Mouse (Mus musculus) left cerebral cortex, adult 18-20 months (tissue): ENCODE data around the gene Gm13290. TPM values are rescaled to one million over a fixed set of nuclear protein-coding genes. Genes with fewer than 3 reads are reported as not detected.
"Not testable (repeated sequence)": the region's sequence is repeated elsewhere in the genome, so short reads cannot be mapped to it uniquely, and the experiment has no call there.

Source experiments
- DNase-seq, 2 experiments: peaks; one replicate each; pipeline ENCODE4 v3.0.0; 2021 to 2022; ENCODE audit warnings: low spot score in 2 of 2, mixed read lengths in 1 of 2
- total RNA-seq, 2 experiments: library from RNA; stranded (reverse); gene quantifications; 2 replicates each; pipeline ENCODE4 v1.2.3; 2021

Gm13290 gene
- total RNA-seq, 2 experiments from 2014 or later: not detected

GRCm38 (mm10) chr4:88780320-88780719 lies 6.7 kb downstream of the Gm13290 start:
- DNase-seq: not testable (repeated sequence)

GRCm38 (mm10) chr4:88781831-88782230 lies 8.2 kb downstream of the Gm13290 start, which contains the start of gene Ifnz:
Gene Ifnz (plus strand): TSS chr4:88782131.
- DNase-seq: not testable (repeated sequence)

- DNase-seq: not testable (repeated sequence)
Observed at GRCm38 (mm10) chr4:88782335-88782734, 8.7 kb downstream of the Gm13290 start.

GRCm38 (mm10) chr4:88785409-88785808 lies 11.8 kb downstream of the Gm13290 start, which contains the start of gene Gm13276:
Gene Gm13276 (plus strand): TSS chr4:88785709.
- not testable (repeated sequence) for DNase-seq

GRCm38 (mm10) chr4:88788402-88788801 lies 14.8 kb downstream of the Gm13290 start, which contains the start of gene Gm13277:
Gene Gm13277 (plus strand): TSS chr4:88788632.
- peak; percentile 48 to 55 for DNase-seq

- DNase-seq: not testable (repeated sequence)
Observed at GRCm38 (mm10) chr4:88791250-88791649, 17.6 kb downstream of the Gm13290 start, which contains the start of gene Gm13278. Gene Gm13278 (plus strand): TSS chr4:88791550.

GRCm38 (mm10) chr4:88793936-88794675 lies 20.5 kb downstream of the Gm13290 start, which contains the start of gene Gm13275:
Gene Gm13275 (plus strand): TSS chr4:88794487.
- peak; percentile 45 to 58 for DNase-seq

GRCm38 (mm10) chr4:88797097-88797496 lies 23.5 kb downstream of the Gm13290 start, which contains the start of gene Gm13279:
Gene Gm13279 (plus strand): TSS chr4:88797397.
- DNase-seq: not testable (repeated sequence)

GRCm38 (mm10) chr4:88799365-88799764 lies 25.7 kb downstream of the Gm13290 start, which contains the start of gene Gm13285:
Gene Gm13285 (plus strand): TSS chr4:88799665.
- not testable (repeated sequence) for DNase-seq

- not testable (repeated sequence) for DNase-seq
Observed at GRCm38 (mm10) chr4:88802954-88803353, 29.3 kb downstream of the Gm13290 start, which contains the start of gene Gm13287. Gene Gm13287 (plus strand): TSS chr4:88803254.

GRCm38 (mm10) chr4:88805231-88805630 lies 31.6 kb downstream of the Gm13290 start, which contains the start of gene Gm13288:
Gene Gm13288 (plus strand): TSS chr4:88805531.
- DNase-seq: not testable (repeated sequence)

- DNase-seq: not testable (repeated sequence)
Observed at GRCm38 (mm10) chr4:88805761-88806160, 32.1 kb downstream of the Gm13290 start.

GRCm38 (mm10) chr4:88815928-88816327 lies 42.3 kb downstream of the Gm13290 start, which contains the start of gene Ifna7:
Gene Ifna7 (plus strand): TSS chr4:88816228.
- no peak for DNase-seq

GRCm38 (mm10) chr4:88819659-88820058 lies 46.0 kb downstream of the Gm13290 start, which contains the start of gene Ifna11:
Gene Ifna11 (plus strand): TSS chr4:88819959.
- DNase-seq: no peak

GRCm38 (mm10) chr4:88822995-88823394 lies 49.4 kb downstream of the Gm13290 start:
- peak; percentile 9 to 23 for DNase-seq

Other genes starting within 250 kb of the Gm13290 start
- gene Ifna15, start 215.6 kb upstream of the Gm13290 start, total RNA-seq: not detected
- gene Ifna14, start 202.0 kb upstream of the Gm13290 start, total RNA-seq: not detected
- gene Ifna9, start 181.4 kb upstream of the Gm13290 start, total RNA-seq: not detected
- not detected for gene Ifna12, start 170.5 kb upstream of the Gm13290 start, total RNA-seq
- gene C87499, start 139.4 kb upstream of the Gm13290 start, total RNA-seq: not detected
- gene Ifna13, start 129.4 kb upstream of the Gm13290 start, total RNA-seq: not detected
- gene Ifna16, start 96.9 kb upstream of the Gm13290 start, total RNA-seq: not detected
- not detected for gene Ifna2, start 89.9 kb upstream of the Gm13290 start, total RNA-seq
- gene Ifnab, start 82.5 kb upstream of the Gm13290 start, total RNA-seq: not detected
- gene Gm26566, start 52.0 kb upstream of the Gm13290 start, total RNA-seq: under 1 TPM; 0.49 to 0.89 TPM
- gene Klhl9, start 51.4 kb upstream of the Gm13290 start, total RNA-seq: 100 to 1,000 TPM; 100 to 103 TPM
- gene Gm13271, start 19.0 kb upstream of the Gm13290 start, total RNA-seq: not detected
- gene Gm13283, start 13.7 kb upstream of the Gm13290 start, total RNA-seq: not detected
- not detected for gene Gm13289, start 3.1 kb downstream of the Gm13290 start, total RNA-seq
- not detected for gene Gm13272, start 6.0 kb downstream of the Gm13290 start, total RNA-seq
- gene Ifnz, start 8.3 kb downstream of the Gm13290 start, total RNA-seq: not detected
- not detected for gene Gm13276, start 11.9 kb downstream of the Gm13290 start, total RNA-seq
- gene Gm13277, start 14.8 kb downstream of the Gm13290 start, total RNA-seq: not detected
- gene Gm13278, start 17.7 kb downstream of the Gm13290 start, total RNA-seq: not detected
- not detected for gene Gm13275, start 20.7 kb downstream of the Gm13290 start, total RNA-seq
- not detected for gene Gm13279, start 23.6 kb downstream of the Gm13290 start, total RNA-seq
- gene Gm13285, start 25.8 kb downstream of the Gm13290 start, total RNA-seq: not detected
- gene Gm13287, start 29.4 kb downstream of the Gm13290 start, total RNA-seq: not detected
- gene Gm13288, start 31.7 kb downstream of the Gm13290 start, total RNA-seq: not detected
- not detected for gene Ifna7, start 42.4 kb downstream of the Gm13290 start, total RNA-seq
- gene Ifna11, start 46.1 kb downstream of the Gm13290 start, total RNA-seq: not detected
- not detected for gene Ifna6, start 53.6 kb downstream of the Gm13290 start, total RNA-seq
- gene Ifna5, start 61.7 kb downstream of the Gm13290 start, total RNA-seq: not detected
- gene Ifna4, start 68.0 kb downstream of the Gm13290 start, total RNA-seq: not detected
- not detected for gene Ifna1, start 76.3 kb downstream of the Gm13290 start, total RNA-seq
- not detected for gene Ifne, start 106.4 kb downstream of the Gm13290 start, total RNA-seq